Mouse (Mus musculus): ENCODE measurements around the gene Ccdc9b.

- TF ChIP-seq EP300 (IDR thresholded peaks at IDR 0.05; ENCODE audit: low read depth) (no peak), CTCF (IDR thresholded peaks at IDR 0.05; ENCODE audit: low read depth) (no peak)
These were observed 17.8 kb downstream of the Ccdc9b start for GRCm38 (mm10) chr2:118744621-118745020.

All from heart, postnatal 0 days (tissue).